Mouse (Mus musculus) T-helper 17 cell (primary cell): ENCODE results near the gene Gm17657.

Experiments used
- in situ Hi-C, 2 experiments: fragments of 300-600 bp; cut with MboI, MseI; formaldehyde crosslinking; loops; 1 replicate in 1 of 2; 2 replicates in 1 of 2; pipeline ENCODE4 v1.15.1; 2025; ENCODE audit warnings: high pct_unique_total_duplicates in 2 of 2

Gene Gm17657

GRCm38 (mm10) chr17:29549543-29550428, at the start of gene Gm17657, which contains the start of gene Tbc1d22b:
Gm17657 (minus strand) TSS chr17:29549638.
Tbc1d22b (plus strand) TSS chr17:29549785.
- in situ Hi-C loops = loop anchor here in 1 of 2 experiments (10.0 kb wide), 1 partner anchor 455 kb away; the partner anchor contains the start of gene Zfand3

GRCm38 (mm10) chr17:29599051-29599450, 49.6 kb upstream of the Gm17657 start:
- in situ Hi-C loops = no loop called here

- in situ Hi-C loops = no loop called here
These were observed 47.3 kb upstream of the Gm17657 start for GRCm38 (mm10) chr17:29596771-29597132.

GRCm38 (mm10) chr17:29595891-29596770, 46.7 kb upstream of the Gm17657 start:
- in situ Hi-C loops = no loop called here

DNA sequence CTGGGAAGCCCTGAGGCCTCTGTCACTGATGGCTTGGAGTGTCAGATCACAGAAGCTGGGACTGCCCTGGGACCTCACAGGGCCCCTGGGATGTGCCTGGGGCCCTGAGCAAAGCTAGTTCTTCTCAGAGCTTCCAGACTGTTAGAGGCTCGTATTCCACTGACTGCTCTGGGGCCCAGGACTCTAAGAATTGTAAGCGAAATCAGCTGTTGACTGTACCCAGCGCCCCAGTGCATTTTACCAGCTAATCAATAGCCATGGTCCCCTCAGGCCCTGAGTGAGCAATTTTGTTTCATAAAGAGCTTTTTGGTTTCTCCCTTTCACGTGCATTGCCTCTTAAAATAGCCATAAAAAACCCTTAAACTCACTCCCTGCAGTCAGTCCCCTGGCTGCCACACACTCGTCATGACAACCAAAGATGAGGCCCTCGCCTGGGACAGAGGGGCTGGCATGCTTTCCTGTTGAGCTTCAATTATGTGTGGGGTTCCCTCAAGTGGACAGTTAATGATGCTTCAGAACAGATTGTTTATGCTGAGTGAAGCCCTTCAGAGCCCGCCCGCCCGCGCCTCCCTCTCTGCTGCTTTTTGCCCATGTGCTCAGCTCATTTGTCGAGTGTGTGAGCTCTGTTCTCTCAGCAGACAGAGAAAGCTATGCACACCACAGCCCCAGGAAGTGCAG, 39.9 kb upstream of the Gm17657 start:
- in situ Hi-C loops = no loop called here

DNA sequence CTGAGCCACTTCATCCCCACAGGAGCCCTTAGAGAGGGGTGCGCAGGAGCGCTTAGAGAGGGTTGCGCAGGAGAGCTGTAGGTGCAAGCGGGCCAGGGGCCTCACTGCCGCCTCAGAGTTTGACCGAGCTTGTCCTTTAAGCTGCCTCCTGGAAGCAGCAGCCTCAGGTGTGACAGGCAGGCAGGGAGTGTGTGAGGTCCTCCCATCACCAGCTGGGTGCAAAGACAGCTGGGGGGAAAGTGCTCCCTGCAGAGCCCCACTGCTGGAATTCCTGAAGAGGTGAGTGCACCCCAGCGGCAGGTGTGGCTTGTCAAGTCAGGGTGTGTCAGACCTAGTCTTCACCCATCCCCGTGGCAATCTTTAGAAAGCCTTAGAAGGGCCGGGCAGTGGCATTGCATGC, 37.5 kb upstream of the Gm17657 start:
- in situ Hi-C loops = no loop called here

DNA sequence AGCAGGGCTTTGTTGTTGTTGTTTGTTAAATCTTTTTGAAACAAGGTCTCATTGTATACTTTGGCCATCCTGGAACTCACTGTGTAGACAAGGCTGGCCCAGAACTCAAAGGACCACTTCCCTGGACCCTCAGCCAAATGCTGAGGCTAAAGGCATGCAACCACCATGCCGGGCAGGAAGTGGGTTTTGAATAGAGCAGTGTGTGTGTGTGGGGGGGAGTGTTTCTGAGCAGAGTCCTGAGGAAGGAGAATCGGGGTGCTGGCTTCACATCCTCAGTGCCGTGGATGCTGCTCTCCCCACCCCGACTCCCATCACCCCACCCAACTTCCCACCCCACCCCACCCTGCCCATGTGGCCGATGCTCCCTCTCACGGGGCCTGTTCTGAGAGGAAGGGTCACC, 36.0 kb upstream of the Gm17657 start:
- in situ Hi-C loops = no loop called here

DNA sequence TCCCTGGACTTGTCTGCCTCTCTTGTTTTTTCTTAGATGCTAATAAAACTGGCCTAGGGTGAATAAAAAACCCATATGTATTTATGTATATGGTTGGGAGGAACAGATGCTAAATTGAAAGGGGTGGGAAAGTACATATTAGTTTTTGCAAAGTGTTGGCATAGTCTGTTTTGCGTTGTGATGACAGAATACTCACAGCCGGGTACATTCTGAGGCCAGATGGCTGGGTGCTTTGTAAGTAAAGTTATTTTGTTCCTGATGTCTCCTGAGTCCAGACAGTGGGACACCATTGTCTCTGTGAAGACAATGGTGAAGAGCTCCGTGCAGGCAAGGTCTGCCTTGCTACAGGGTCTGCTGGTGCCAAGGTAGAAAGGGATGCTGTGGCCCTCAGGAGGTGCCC, 35.3 kb upstream of the Gm17657 start:
- in situ Hi-C loops = no loop called here

DNA sequence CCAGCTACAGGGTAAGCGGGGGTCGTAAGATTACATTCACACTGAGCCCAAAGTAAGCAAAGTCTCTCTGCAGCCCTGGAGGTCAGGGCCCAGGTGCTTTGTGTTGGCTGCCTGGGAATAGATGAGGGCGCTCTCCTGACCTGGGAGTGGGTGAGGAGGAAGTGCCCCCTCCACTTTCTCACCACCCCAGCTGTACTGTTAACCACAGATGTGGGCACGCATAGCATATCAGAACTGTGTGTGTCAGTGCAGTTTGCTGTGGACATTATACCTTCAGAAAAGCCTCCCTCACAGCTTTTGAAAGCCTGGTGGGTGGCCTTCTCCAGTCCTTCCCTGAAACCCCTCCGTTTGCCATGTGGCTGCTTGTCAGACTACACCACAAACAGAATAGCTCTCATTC, 34.9 kb upstream of the Gm17657 start:
- in situ Hi-C loops = no loop called here

- in situ Hi-C loops = no loop called here
These were observed 34.1 kb upstream of the Gm17657 start for GRCm38 (mm10) chr17:29583569-29583968.

DNA sequence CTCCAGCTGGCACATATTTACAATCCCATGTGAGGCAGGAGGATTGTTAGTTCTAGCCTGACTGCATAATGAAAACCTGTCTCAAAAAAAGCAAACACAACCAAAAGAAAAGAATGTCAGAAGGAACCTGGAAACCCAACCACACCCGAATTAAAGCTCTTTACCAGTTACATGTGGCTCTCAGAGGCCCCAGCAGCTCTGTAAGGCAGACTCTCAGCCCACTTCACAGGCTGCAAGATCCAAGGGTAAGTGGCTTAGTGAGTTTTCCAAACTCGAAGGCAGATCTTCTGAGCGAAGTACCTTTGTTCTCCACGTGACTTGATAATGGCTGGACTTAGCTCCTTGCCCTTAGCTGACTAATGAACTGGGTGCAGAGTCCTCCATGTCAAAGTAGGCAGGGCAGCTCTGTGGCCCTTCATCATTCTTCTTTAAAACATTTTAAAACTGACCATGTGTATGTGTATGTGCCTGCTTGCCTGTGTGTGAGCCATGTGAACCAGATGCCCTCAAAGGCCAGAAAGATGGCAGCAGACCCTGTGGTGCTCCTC, 30.2 kb upstream of the Gm17657 start:
- in situ Hi-C loops = no loop called here

- in situ Hi-C loops = loop anchor here in 1 of 2 experiments (5.0 kb wide), 1 partner anchor 67 kb away; no protein-coding TSS in a partner anchor
These were observed 20.4 kb upstream of the Gm17657 start for GRCm38 (mm10) chr17:29569831-29570230.

DNA sequence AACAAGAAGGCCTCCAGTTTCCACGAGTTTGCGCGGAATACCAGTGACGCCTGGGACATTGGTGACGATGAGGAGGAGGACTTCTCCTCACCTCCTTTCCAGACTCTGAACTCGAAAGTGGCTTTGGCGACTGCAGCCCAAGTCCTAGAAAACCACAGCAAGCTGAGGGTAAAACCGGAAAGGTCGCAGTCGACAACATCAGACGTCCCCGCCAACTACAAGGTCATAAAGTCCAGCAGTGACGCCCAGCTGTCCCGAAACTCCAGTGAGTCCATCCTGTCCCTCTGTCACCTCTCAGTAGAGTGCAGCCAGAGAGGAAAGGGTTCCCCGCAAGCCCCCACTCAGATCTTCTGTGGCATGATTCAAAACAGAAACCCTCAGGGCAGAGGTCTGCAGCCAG, 19.0 kb upstream of the Gm17657 start:
- in situ Hi-C loops = no loop called here

- in situ Hi-C loops = no loop called here
These were observed 16.1 kb upstream of the Gm17657 start for GRCm38 (mm10) chr17:29565521-29565920.

DNA sequence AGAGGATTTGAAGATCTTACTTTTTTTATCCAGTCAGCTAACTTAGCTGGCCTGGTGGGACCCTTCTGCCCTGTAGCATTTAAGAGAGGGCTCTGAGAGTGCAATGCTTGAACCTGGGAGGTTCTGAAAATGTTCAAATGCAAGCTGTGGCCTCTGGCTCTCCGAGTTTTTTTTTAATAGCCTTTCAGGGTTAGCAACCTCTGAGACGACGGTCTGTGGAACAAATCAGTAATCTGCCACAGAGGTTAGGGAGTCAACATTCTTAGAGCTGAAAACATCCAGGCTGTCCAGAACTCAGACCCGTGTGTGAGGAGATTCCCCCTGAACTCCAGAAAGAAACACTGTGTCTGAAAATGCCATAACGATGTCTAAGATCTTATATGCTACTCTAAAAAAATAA, 9.0 kb upstream of the Gm17657 start:
- in situ Hi-C loops = loop anchor here in 1 of 2 experiments (10.0 kb wide), 1 partner anchor 446 kb away; the partner anchor contains the start of gene Zfand3

DNA sequence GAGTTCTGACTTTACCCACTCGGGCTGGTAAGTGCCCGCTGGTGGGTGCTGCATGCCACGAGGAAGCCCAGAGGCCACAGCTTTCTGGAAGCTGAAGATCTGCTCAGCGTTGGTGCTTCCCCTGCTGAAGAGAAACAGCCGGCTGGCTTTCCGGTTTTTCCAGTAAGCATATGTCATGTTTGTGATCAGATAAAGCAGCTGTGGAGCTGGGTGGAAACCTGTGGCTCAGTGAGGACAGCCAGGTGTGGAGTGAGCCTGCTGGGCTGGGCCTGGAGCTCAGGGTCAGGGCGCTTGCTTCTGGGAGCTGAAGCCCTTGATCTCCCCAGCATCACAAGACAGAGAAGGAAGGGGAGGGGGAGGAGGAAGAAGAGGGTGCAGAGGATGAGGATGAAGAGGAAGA, 7.5 kb upstream of the Gm17657 start:
- in situ Hi-C loops = loop anchor here in 1 of 2 experiments (10.0 kb wide), 1 partner anchor 448 kb away; the partner anchor contains the start of gene Zfand3

- in situ Hi-C loops = loop anchor here in 1 of 2 experiments (10.0 kb wide), 1 partner anchor 448 kb away; the partner anchor contains the start of gene Zfand3
These were observed 7.0 kb upstream of the Gm17657 start for GRCm38 (mm10) chr17:29556456-29556855.

DNA sequence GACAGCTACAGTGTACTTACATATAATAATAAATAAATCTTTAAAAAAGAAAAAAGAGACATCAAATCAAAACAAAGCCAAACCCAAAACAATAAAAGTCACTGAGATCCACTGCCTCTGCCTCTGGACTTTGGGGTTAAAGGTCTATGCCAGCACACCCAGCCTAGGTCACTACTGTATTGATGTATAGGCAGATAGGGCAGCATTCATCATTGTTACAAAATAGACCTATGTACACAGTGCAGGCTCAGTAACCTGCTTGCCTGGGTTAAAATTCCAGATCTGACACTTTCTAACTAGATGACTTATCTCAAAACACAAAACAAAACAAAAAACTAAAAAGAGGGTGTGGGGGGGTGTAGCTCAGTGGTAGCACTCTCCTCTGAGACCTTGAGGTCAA, 4.7 kb upstream of the Gm17657 start:
- in situ Hi-C loops = loop anchor here in 1 of 2 experiments (10.0 kb wide), 1 partner anchor 451 kb away; the partner anchor contains the start of gene Zfand3

DNA sequence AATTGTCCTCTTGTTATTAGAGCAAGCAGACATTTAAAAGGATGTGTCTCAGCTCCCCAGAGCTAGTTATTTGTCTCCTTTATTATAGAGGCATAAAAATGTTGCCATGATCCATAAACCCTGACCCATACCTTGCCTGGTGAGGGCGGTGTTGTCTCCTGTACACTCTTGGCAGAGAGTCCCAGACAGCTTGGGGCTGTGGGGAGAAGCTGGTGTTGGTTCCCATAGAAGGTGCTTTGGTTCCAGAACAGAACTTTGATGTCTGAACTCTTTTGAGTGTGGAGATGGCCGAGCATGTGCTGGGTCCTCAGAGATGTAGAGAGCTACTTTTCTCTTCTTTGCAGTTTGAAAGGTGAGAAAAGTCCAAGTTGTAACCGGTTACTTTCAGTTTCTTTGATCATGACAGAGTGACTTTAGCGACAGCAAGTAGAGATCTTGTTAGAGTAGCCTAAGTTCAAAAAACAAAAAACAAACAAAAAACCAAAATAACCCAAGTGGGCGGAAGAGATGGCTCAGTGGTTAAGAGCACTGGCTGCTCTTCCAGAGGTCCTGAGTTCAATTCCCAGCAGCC, 2.8 kb upstream of the Gm17657 start, which contains the start of gene Tmem217:
Gene Tmem217 (minus strand): TSS at position 224 of the 571 bp plus-strand sequence.
- in situ Hi-C loops = loop anchor here in 1 of 2 experiments (10.0 kb wide), 1 partner anchor 453 kb away; the partner anchor contains the start of gene Zfand3

GRCm38 (mm10) chr17:29551019-29551418, 1.6 kb upstream of the Gm17657 start:
- in situ Hi-C loops = loop anchor here in 1 of 2 experiments (10.0 kb wide), 1 partner anchor 454 kb away; the partner anchor contains the start of gene Zfand3
